In the genomic region with DNA sequence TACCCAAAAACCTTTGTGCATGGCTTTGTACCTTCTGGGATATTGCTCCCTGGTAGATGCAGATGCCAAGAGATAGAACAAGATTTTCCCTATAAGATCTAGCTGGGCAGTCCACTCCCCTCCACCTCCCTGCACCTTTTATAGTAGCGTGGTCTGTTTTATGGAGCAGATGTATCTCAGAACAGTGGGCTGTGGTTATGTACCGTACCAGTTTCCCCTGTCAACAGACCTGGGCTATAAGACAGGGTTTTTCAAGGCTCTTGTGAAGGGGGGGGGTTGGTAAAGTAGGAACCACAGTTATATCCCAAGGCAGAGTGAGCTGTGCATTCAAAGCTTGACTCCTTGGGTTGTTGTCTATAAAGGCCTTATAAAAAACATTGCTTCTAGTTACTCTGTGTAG, we compare ENCODE assay signal across 15 mouse cellular contexts. TPM values are rescaled to one million over a fixed set of nuclear protein-coding genes. Genes with fewer than 3 reads are reported as not detected.
DNase-seq lines count a peak whose midpoint lies in the region; ATAC-seq and TF ChIP-seq lines count a peak whose summit lies in the region.
"Had no signal": no experiment of that assay in that cellular context is flagged by ENCODE, and none has a peak within 500 bp of the region (broad histone marks: within the 10 kb centered on the region; RNA-seq: fewer than 3 reads in every experiment).

No protein-coding gene starts in this region.

- TF ChIP-seq CTCF in bone marrow, adult 2 months (IDR thresholded peaks at IDR 0.05; ENCODE audit: control insufficient read depth, insufficient read depth, low read length) = no peak

- TF ChIP-seq POLR2A in bone marrow, adult 2 months (IDR thresholded peaks at IDR 0.05; ENCODE audit: borderline replicate concordance, control insufficient read depth, low read depth, low read length) = no peak

- no peak for DNase-seq in kidney, postnatal 4 days
- DNase-seq in gastrocnemius, postnatal 25 days = no peak
- DNase-seq in cerebellum, adult 18-20 months = no peak
- DNase-seq: cerebellum, adult 9-11 months; left cerebral cortex, postnatal 4 days had no signal

- H3K9ac ChIP-seq in liver, embryonic 12.5 days = no peak overlapping the region
- H3K9ac ChIP-seq: heart, embryonic 12.5 days; neural tube, embryonic 15.5 days had no signal

- peak overlapping the region; percentile 23 for H3K4me3 ChIP-seq in megakaryocyte, embryonic 14.5 days (replicated peaks)
- H3K4me3 ChIP-seq in bone marrow, adult 2 months (replicated peaks; ENCODE audit: control insufficient read depth, low read depth, low read length) = no peak overlapping the region
- H3K4me3 ChIP-seq in liver, embryonic 12.5 days = no peak overlapping the region
- H3K4me3 ChIP-seq: heart, embryonic 12.5 days; neural tube, embryonic 15.5 days had no signal

- no peaks in the 10 kb centered on the region for H3K27me3 ChIP-seq in megakaryocyte, embryonic 14.5 days (replicated peaks)
- H3K27me3 ChIP-seq in liver, embryonic 12.5 days (replicated peaks) = no peaks in the 10 kb centered on the region
- H3K27me3 ChIP-seq: heart, embryonic 12.5 days; neural tube, embryonic 15.5 days had no signal

- 18% methylated on average over 2 of the region's 2 CpGs for WGBS in bone marrow, adult 2 months
- 68% methylated on average over 2 of the region's 2 CpGs for WGBS in liver, embryonic 12.5 days (ENCODE audit: insufficient replicate concordance)

- peak overlapping the region; percentile 80 for H3K27ac ChIP-seq in bone marrow, adult 2 months (ENCODE audit: control insufficient read depth, insufficient read depth, low read depth, low read length, poor library complexity)
- H3K27ac ChIP-seq in liver, embryonic 12.5 days = 0 out of 2 replicates have a peak overlapping the region, but pooled peaks have one; percentile 23
- H3K27ac ChIP-seq: neural tube, embryonic 15.5 days had no signal

- peaks cover 84% of the 10 kb centered on the region for H3K4me1 ChIP-seq in megakaryocyte, embryonic 14.5 days
- H3K4me1 ChIP-seq in bone marrow, adult 2 months (ENCODE audit: control insufficient read depth, insufficient read depth, low read length) = peaks cover 19% of the 10 kb centered on the region
- H3K4me1 ChIP-seq in liver, embryonic 12.5 days = peaks cover 38% of the 10 kb centered on the region

- no peak overlapping the region for H3K4me2 ChIP-seq in liver, embryonic 12.5 days
- H3K4me2 ChIP-seq: heart, embryonic 12.5 days; neural tube, embryonic 15.5 days had no signal

- peaks cover 98% of the 10 kb centered on the region for H3K36me3 ChIP-seq in megakaryocyte, embryonic 14.5 days (replicated peaks; ENCODE audit: low read length)
- peaks cover 10% of the 10 kb centered on the region; the same call in 1 of the 2 replicates for H3K36me3 ChIP-seq in liver, embryonic 12.5 days
- H3K36me3 ChIP-seq: heart, embryonic 12.5 days; neural tube, embryonic 15.5 days had no signal

- no peak for ATAC-seq in megakaryocyte, adult 5-6 weeks (ENCODE audit: poor library complexity, severe bottlenecking)
- no peak for ATAC-seq in liver, embryonic 12.5 days
- ATAC-seq: CD4-positive, CD25-positive, alpha-beta regulatory T cell, adult 4 months; forebrain, embryonic 16.5 days; lung, postnatal 0 days; midbrain, embryonic 16.5 days had no signal

- peaks cover 10% of the 10 kb centered on the region for H3K9me3 ChIP-seq in megakaryocyte, embryonic 14.5 days
- peaks cover 4% of the 10 kb centered on the region; the same call in 1 of the 2 replicates for H3K9me3 ChIP-seq in liver, embryonic 12.5 days (replicated peaks)
- H3K9me3 ChIP-seq: neural tube, embryonic 15.5 days had no signal

RNA-seq across cellular contexts. Expression of a gene that starts 38.4 kb away (rescaled TPM):
- 107 and 189 TPM in 2 replicates for polyA plus RNA-seq in megakaryocyte, embryonic 14.5 days (2012; ENCODE audit: insufficient read depth, low replicate concordance)
- 99.6 and 105 TPM in 2 replicates for total RNA-seq in megakaryocyte, adult 5-6 weeks (2015)
- 88.0 and 148 TPM in 2 replicates for total RNA-seq in megakaryocyte, adult 5-6 weeks (2017)
- polyA plus RNA-seq in bone marrow, adult 2 months (2011; ENCODE audit: insufficient read depth, insufficient read length, low replicate concordance, missing spikeins) = 47.2 and 80.4 TPM in 2 replicates
- polyA plus RNA-seq in liver, embryonic 12.5 days (2016; fragmentation: Nextera tagmentation; extraction: Ambion mirVana) = 16.0 and 17.1 TPM in 2 replicates
- total RNA-seq in gastrocnemius, postnatal 25 days (2021) = 1 to 10 TPM; 1.9 to 5.3 TPM
